Mouse (Mus musculus): ENCODE data around the gene Slc4a1. TPM values are rescaled to one million over a fixed set of nuclear protein-coding genes. Genes with fewer than 3 reads are reported as not detected.

Gene Slc4a1
- polyA plus RNA-seq, 1 experiment from 2014 or later: 1,073 TPM

- H3K4me2 ChIP-seq: no peak overlapping the region
- no peak overlapping the region for H3K27ac ChIP-seq (replicated peaks)
- H3K9me3 ChIP-seq (replicated peaks): no peaks in the 10 kb centered on the region
- H3K36me3 ChIP-seq (replicated peaks): no peaks in the 10 kb centered on the region
- H3K4me3 ChIP-seq (replicated peaks): no peak overlapping the region
- no peak for ATAC-seq (ENCODE audit: insufficient read depth)
- H3K4me1 ChIP-seq (replicated peaks): peaks cover 69% of the 10 kb centered on the region
- H3K27me3 ChIP-seq: peaks cover 54% of the 10 kb centered on the region
- no peak overlapping the region for H3K9ac ChIP-seq
- WGBS (ENCODE audit: insufficient replicate concordance): 30% methylated on average over 4 of the region's 4 CpGs
These were observed 19.1 kb upstream of the Slc4a1 start for GRCm38 (mm10) chr11:102385075-102385474.

- H3K27ac ChIP-seq (replicated peaks): 0 out of 2 replicates have a peak overlapping the region, but pooled peaks have one; percentile 14
- H3K27me3 ChIP-seq: peaks cover 50% of the 10 kb centered on the region
- H3K4me2 ChIP-seq: no peak overlapping the region
- H3K4me1 ChIP-seq (replicated peaks): peaks cover 68% of the 10 kb centered on the region
- H3K9me3 ChIP-seq (replicated peaks): no peaks in the 10 kb centered on the region
- 60% methylated on average over 2 of the region's 2 CpGs for WGBS (ENCODE audit: insufficient replicate concordance)
- ATAC-seq (ENCODE audit: insufficient read depth): no peak
- no peaks in the 10 kb centered on the region for H3K36me3 ChIP-seq (replicated peaks)
- peak overlapping the region; percentile 32 for H3K9ac ChIP-seq
- H3K4me3 ChIP-seq (replicated peaks): no peak overlapping the region
These were observed 18.4 kb upstream of the Slc4a1 start for GRCm38 (mm10) chr11:102384418-102384817.

GRCm38 (mm10) chr11:102383365-102384136 is 17.5 kb upstream of the Slc4a1 start:
- Histone ChIP-seq H3K4me3 (replicated peaks) (no peak overlapping the region), H3K9me3 (replicated peaks) (peaks cover 6% of the 10 kb centered on the region), H3K9ac (peak overlapping the region; percentile 32), H3K4me1 (replicated peaks) (peaks cover 75% of the 10 kb centered on the region), H3K27me3 (peaks cover 52% of the 10 kb centered on the region), H3K36me3 (replicated peaks) (0 out of 2 replicates have a peak, but pooled peaks cover 5% of the 10 kb centered on the region), H3K4me2 (peak overlapping the region; percentile 29), H3K27ac (replicated peaks) (peak overlapping the region; percentile 14)
- ATAC-seq (ENCODE audit: insufficient read depth): peak; percentile 56; the same call in 1 of the 2 replicates
- WGBS (ENCODE audit: insufficient replicate concordance): 47% methylated on average over 1 of the region's 1 CpGs

- peaks cover 74% of the 10 kb centered on the region for H3K4me1 ChIP-seq (replicated peaks)
- H3K9ac ChIP-seq: peak overlapping the region; percentile 32; the same call in 1 of the 2 replicates
- H3K4me3 ChIP-seq (replicated peaks): no peak overlapping the region
- peaks cover 47% of the 10 kb centered on the region for H3K27me3 ChIP-seq
- H3K9me3 ChIP-seq (replicated peaks): peaks cover 6% of the 10 kb centered on the region
- 0 out of 2 replicates have a peak, but pooled peaks cover 5% of the 10 kb centered on the region for H3K36me3 ChIP-seq (replicated peaks)
- peak overlapping the region; percentile 72; the same call in 1 of the 2 replicates for H3K27ac ChIP-seq (replicated peaks)
- WGBS (ENCODE audit: insufficient replicate concordance): 62% methylated on average over 3 of the region's 3 CpGs
- H3K4me2 ChIP-seq: no peak overlapping the region
- ATAC-seq (ENCODE audit: insufficient read depth): no peak; the same call in 1 of the 2 replicates
These were observed 16.8 kb upstream of the Slc4a1 start for GRCm38 (mm10) chr11:102382794-102383193.

- H3K4me3 ChIP-seq (replicated peaks): no peak overlapping the region
- 0 out of 2 replicates have a peak, but pooled peaks cover 5% of the 10 kb centered on the region for H3K36me3 ChIP-seq (replicated peaks)
- 51% methylated on average over 4 of the region's 4 CpGs for WGBS (ENCODE audit: insufficient replicate concordance)
- H3K9me3 ChIP-seq (replicated peaks): peaks cover 6% of the 10 kb centered on the region
- peak overlapping the region; percentile 31 for H3K4me2 ChIP-seq
- peaks cover 35% of the 10 kb centered on the region for H3K27me3 ChIP-seq
- H3K9ac ChIP-seq: no peak overlapping the region
- peak overlapping the region; percentile 72 for H3K27ac ChIP-seq (replicated peaks)
- H3K4me1 ChIP-seq (replicated peaks): peaks cover 82% of the 10 kb centered on the region
- peak; percentile 27; the same call in 1 of the 2 replicates for ATAC-seq (ENCODE audit: insufficient read depth)
These were observed 15.5 kb upstream of the Slc4a1 start for GRCm38 (mm10) chr11:102381341-102382100.

- 0 out of 2 replicates have a peak, but pooled peaks cover 5% of the 10 kb centered on the region for H3K36me3 ChIP-seq (replicated peaks)
- H3K27me3 ChIP-seq: peaks cover 21% of the 10 kb centered on the region
- WGBS (ENCODE audit: insufficient replicate concordance): 72% methylated on average over 5 of the region's 5 CpGs
- H3K4me1 ChIP-seq (replicated peaks): peaks cover 86% of the 10 kb centered on the region
- no peak overlapping the region for H3K4me2 ChIP-seq
- peaks cover 6% of the 10 kb centered on the region for H3K9me3 ChIP-seq (replicated peaks)
- H3K4me3 ChIP-seq (replicated peaks): no peak overlapping the region
- no peak for ATAC-seq (ENCODE audit: insufficient read depth)
- H3K27ac ChIP-seq (replicated peaks): no peak overlapping the region
- no peak overlapping the region for H3K9ac ChIP-seq
These were observed 14.1 kb upstream of the Slc4a1 start for GRCm38 (mm10) chr11:102380091-102380490.

GRCm38 (mm10) chr11:102377186-102377585 is 11.2 kb upstream of the Slc4a1 start:
- H3K4me1 ChIP-seq (replicated peaks): peaks cover 87% of the 10 kb centered on the region
- H3K27me3 ChIP-seq: peaks cover 15% of the 10 kb centered on the region; the same call in 1 of the 2 replicates
- H3K9me3 ChIP-seq (replicated peaks): peaks cover 6% of the 10 kb centered on the region
- H3K36me3 ChIP-seq (replicated peaks): 0 out of 2 replicates have a peak, but pooled peaks cover 5% of the 10 kb centered on the region
- 59% methylated on average over 12 of the region's 12 CpGs for WGBS (ENCODE audit: insufficient replicate concordance)
- no peak for ATAC-seq (ENCODE audit: insufficient read depth)
- H3K9ac ChIP-seq: peak overlapping the region; percentile 83
- peak overlapping the region; percentile 55 for H3K4me3 ChIP-seq (replicated peaks)
- peak overlapping the region; percentile 99 for H3K27ac ChIP-seq (replicated peaks)
- H3K4me2 ChIP-seq: peak overlapping the region; percentile 74

GRCm38 (mm10) chr11:102376196-102376835 is 10.3 kb upstream of the Slc4a1 start:
- peak; percentile 17 for ATAC-seq (ENCODE audit: insufficient read depth)
- 18% methylated on average over 8 of the region's 8 CpGs for WGBS (ENCODE audit: insufficient replicate concordance)
- Histone ChIP-seq H3K36me3 (replicated peaks) (0 out of 2 replicates have a peak, but pooled peaks cover 5% of the 10 kb centered on the region), H3K27me3 (peaks cover 19% of the 10 kb centered on the region; the same call in 1 of the 2 replicates), H3K27ac (replicated peaks) (peak overlapping the region; percentile 99), H3K4me2 (peak overlapping the region; percentile 74), H3K4me3 (replicated peaks) (peak overlapping the region; percentile 55), H3K9me3 (replicated peaks) (peaks cover 6% of the 10 kb centered on the region), H3K9ac (peak overlapping the region; percentile 83), H3K4me1 (replicated peaks) (peaks cover 85% of the 10 kb centered on the region)

GRCm38 (mm10) chr11:102375196-102376173 is 9.5 kb upstream of the Slc4a1 start:
- Histone ChIP-seq H3K9me3 (replicated peaks) (peaks cover 6% of the 10 kb centered on the region), H3K4me3 (replicated peaks) (peak overlapping the region; percentile 55), H3K4me1 (replicated peaks) (peaks cover 83% of the 10 kb centered on the region), H3K36me3 (replicated peaks) (0 out of 2 replicates have a peak, but pooled peaks cover 5% of the 10 kb centered on the region), H3K4me2 (peak overlapping the region; percentile 74), H3K27me3 (peaks cover 26% of the 10 kb centered on the region; the same call in 1 of the 2 replicates), H3K9ac (peak overlapping the region; percentile 83), H3K27ac (replicated peaks) (peak overlapping the region; percentile 99)
- 3% methylated on average over 23 of the region's 23 CpGs for WGBS (ENCODE audit: insufficient replicate concordance)
- peak; percentile 89 for ATAC-seq (ENCODE audit: insufficient read depth)

All from liver, embryonic 15.5 days (tissue).